Mouse (Mus musculus) C2C12 (cell line): ENCODE results near the gene Aagab. TPM values are rescaled to one million over a fixed set of nuclear protein-coding genes. Genes with fewer than 3 reads are reported as not detected.
A peak's percentile ranks its signal among the peaks of the same experiment; 100 is the strongest.

Experiments used
- H3K27me3 ChIP-seq: one replicate; pipeline ENCODE4 v1.6.1; 2011; ENCODE audit not compliant: control insufficient read depth, insufficient read depth, insufficient read length
- H3K36me3 ChIP-seq: one replicate; pipeline ENCODE4 v1.6.1; 2011; ENCODE audit not compliant: control insufficient read depth, insufficient read depth
- H3K4me3 ChIP-seq: one replicate; pipeline ENCODE4 v1.5.1; 2011; ENCODE audit warnings: mild to moderate bottlenecking, control low read depth; ENCODE audit not compliant: poor library complexity, insufficient read depth, severe bottlenecking
- H3K79me2 ChIP-seq: one replicate; pipeline ENCODE4 v1.6.1; 2011; ENCODE audit not compliant: control insufficient read depth, insufficient read depth
- H3K79me3 ChIP-seq: one replicate; pipeline ENCODE4 v1.6.1; 2011; ENCODE audit warnings: low read depth, control low read depth
- H3ac ChIP-seq: one replicate; pipeline ENCODE3; 2011; ENCODE audit warnings: low read depth; ENCODE audit not compliant: control insufficient read depth, insufficient read length
- CEBPB ChIP-seq: IDR thresholded peaks from one replicate; pipeline ENCODE4 v1.6.1; 2011; ENCODE audit warnings: low read depth, mild to moderate bottlenecking, control low read depth, moderate library complexity
- CTCF ChIP-seq: IDR thresholded peaks from one replicate; pipeline ENCODE4 v1.5.1; 2011; ENCODE audit not compliant: control insufficient read depth, insufficient read depth, insufficient read length
- FOSL1 ChIP-seq: IDR thresholded peaks from one replicate; pipeline ENCODE4 v1.8.0; 2011; ENCODE audit warnings: mild to moderate bottlenecking, low read length; ENCODE audit not compliant: poor library complexity, insufficient read depth, severe bottlenecking
- MAX ChIP-seq: IDR thresholded peaks from one replicate; pipeline ENCODE4 v1.6.1; 2011; ENCODE audit warnings: mild to moderate bottlenecking, control low read depth
- MYOD1 ChIP-seq: IDR thresholded peaks from one replicate; pipeline ENCODE4 v1.6.1; 2011; ENCODE audit warnings: low read depth; ENCODE audit not compliant: control insufficient read depth, insufficient read length
- MYOG ChIP-seq: IDR thresholded peaks from one replicate; pipeline ENCODE4 v1.6.1; 2011; ENCODE audit not compliant: control insufficient read depth, insufficient read length; ENCODE audit errors: extremely low read depth
- USF1 ChIP-seq: IDR thresholded peaks from one replicate; pipeline ENCODE4 v1.6.1; 2011; ENCODE audit warnings: low read depth, mild to moderate bottlenecking, control low read depth, moderate library complexity
- polyA plus RNA-seq: library from polyadenylated mRNA; unstranded; fragments of >200 nt; fragmentation: generic; extraction: Trizol; gene quantifications from one replicate; pipeline ENCODE4 v1.2.1, GENCODE M21; 2012; ENCODE audit warnings: missing spikeins

Gene Aagab
- polyA plus RNA-seq, 1 experiment = 9.1 TPM

GRCm38 (mm10) chr9:63609776-63610175 is 7.3 kb downstream of the Aagab start:
- no peak overlapping the region for H3K4me3 ChIP-seq
- H3K36me3 ChIP-seq = no peaks in the 10 kb centered on the region
- H3ac ChIP-seq = no peak overlapping the region
- H3K79me2 ChIP-seq = peaks cover 86% of the 10 kb centered on the region
- TF ChIP-seq CEBPB = no peak
- no peak for TF ChIP-seq MAX
- TF ChIP-seq FOSL1 = no peak
- no peak for TF ChIP-seq MYOG
- no peak for TF ChIP-seq MYOD1
- no peak for TF ChIP-seq CTCF
- TF ChIP-seq USF1 = no peak
- peaks cover 62% of the 10 kb centered on the region for H3K79me3 ChIP-seq
- H3K27me3 ChIP-seq = no peaks in the 10 kb centered on the region

GRCm38 (mm10) chr9:63610231-63610630 is 7.8 kb downstream of the Aagab start:
- Histone ChIP-seq H3ac (no peak overlapping the region), H3K79me2 (peaks cover 86% of the 10 kb centered on the region), H3K36me3 (no peaks in the 10 kb centered on the region), H3K27me3 (no peaks in the 10 kb centered on the region), H3K4me3 (no peak overlapping the region), H3K79me3 (peaks cover 62% of the 10 kb centered on the region)
- TF ChIP-seq FOSL1 (no peak), MYOG (no peak), CEBPB (no peak), CTCF (no peak), MAX (no peak), MYOD1 (no peak), USF1 (no peak)

- Histone ChIP-seq H3K79me3 (peaks cover 60% of the 10 kb centered on the region), H3K27me3 (no peaks in the 10 kb centered on the region), H3ac (no peak overlapping the region), H3K79me2 (peaks cover 80% of the 10 kb centered on the region), H3K4me3 (no peak overlapping the region), H3K36me3 (no peaks in the 10 kb centered on the region)
- TF ChIP-seq FOSL1 (no peak), MYOG (no peak), CTCF (no peak), MYOD1 (peak; percentile 71), CEBPB (no peak), USF1 (no peak)
Measured at GRCm38 (mm10) chr9:63610841-63611366, 8.4 kb downstream of the Aagab start.

- no peak for TF ChIP-seq CEBPB
- TF ChIP-seq MAX = no peak
- no peak for TF ChIP-seq FOSL1
- TF ChIP-seq MYOD1 = no peak
- TF ChIP-seq USF1 = no peak
- TF ChIP-seq MYOG = no peak
- TF ChIP-seq CTCF = no peak
- H3K79me3 ChIP-seq = peaks cover 49% of the 10 kb centered on the region
- H3K27me3 ChIP-seq = no peaks in the 10 kb centered on the region
- peaks cover 70% of the 10 kb centered on the region for H3K79me2 ChIP-seq
- no peak overlapping the region for H3K4me3 ChIP-seq
- H3ac ChIP-seq = peak overlapping the region; percentile 29
- H3K36me3 ChIP-seq = peaks cover 3% of the 10 kb centered on the region
Measured at GRCm38 (mm10) chr9:63611967-63612366, 9.5 kb downstream of the Aagab start.

GRCm38 (mm10) chr9:63612565-63613515 is 10.4 kb downstream of the Aagab start:
- Histone ChIP-seq H3K4me3 (no peak overlapping the region), H3K79me2 (peaks cover 64% of the 10 kb centered on the region), H3ac (no peak overlapping the region), H3K36me3 (peaks cover 9% of the 10 kb centered on the region), H3K27me3 (no peaks in the 10 kb centered on the region), H3K79me3 (peaks cover 46% of the 10 kb centered on the region)
- TF ChIP-seq USF1 (no peak), CEBPB (no peak), CTCF (no peak), FOSL1 (no peak), MYOD1 (no peak), MAX (no peak), MYOG (no peak)
